Mouse (Mus musculus) neural tube, embryonic 12.5 days (tissue): ENCODE data around the gene Trim2. TPM values are rescaled to one million over a fixed set of nuclear protein-coding genes. Genes with fewer than 3 reads are reported as not detected.

Experiments used
- ATAC-seq: fragments of 200-750 bp; cut with Nextera tagmentation; 2 replicates; pipeline ENCODE4 v1.8.0; 2017; ENCODE audit warnings: low read depth, mild to moderate bottlenecking, moderate TSS enrichment, moderate library complexity; ENCODE audit not compliant: low FRiP score
- H3K27ac ChIP-seq: fragments of 300-500 bp; sonication (generic); 2 replicates; pipeline ENCODE4 v1.5.1; 2016
- H3K27me3 ChIP-seq: fragments of 300-500 bp; sonication (generic); replicated peaks from 2 replicates; pipeline ENCODE4 v1.6.1; 2016; ENCODE audit warnings: mild to moderate bottlenecking
- H3K36me3 ChIP-seq: fragments of 300-500 bp; sonication (generic); 2 replicates; pipeline ENCODE4 v1.6.1; 2016; ENCODE audit warnings: mild to moderate bottlenecking
- H3K4me1 ChIP-seq: fragments of 300-500 bp; sonication (generic); 2 replicates; pipeline ENCODE4 v1.6.1; 2016
- H3K4me2 ChIP-seq: fragments of 300-500 bp; sonication (generic); replicated peaks from 2 replicates; pipeline ENCODE4 v1.6.1; 2016; ENCODE audit warnings: mild to moderate bottlenecking
- H3K4me3 ChIP-seq: fragments of 300-500 bp; sonication (generic); 2 replicates; pipeline ENCODE4 v1.5.1; 2016
- H3K9ac ChIP-seq: fragments of 300-500 bp; sonication (generic); 2 replicates; pipeline ENCODE4 v1.6.1; 2016; ENCODE audit warnings: mild to moderate bottlenecking
- H3K9me3 ChIP-seq: fragments of 300-500 bp; sonication (generic); 2 replicates; pipeline ENCODE4 v1.6.1; 2016; ENCODE audit warnings: mild to moderate bottlenecking
- WGBS: fragments of 180-500 bp; shearing (Covaris S2); methylation state at CpG from one replicate; pipeline ENCODE4 v1.1.7; 2016; 5-methylcytosine and 5-hydroxymethylcytosine counted together
- polyA plus RNA-seq: library from polyadenylated mRNA; unstranded; fragments of >200 nt; fragmentation: Nextera tagmentation; extraction: Ambion mirVana; gene quantifications from 2 replicates; pipeline ENCODE4 v1.2.1, GENCODE M21; 2016

Gene Trim2
- 132 and 151 TPM in 2 replicates for polyA plus RNA-seq

DNA sequence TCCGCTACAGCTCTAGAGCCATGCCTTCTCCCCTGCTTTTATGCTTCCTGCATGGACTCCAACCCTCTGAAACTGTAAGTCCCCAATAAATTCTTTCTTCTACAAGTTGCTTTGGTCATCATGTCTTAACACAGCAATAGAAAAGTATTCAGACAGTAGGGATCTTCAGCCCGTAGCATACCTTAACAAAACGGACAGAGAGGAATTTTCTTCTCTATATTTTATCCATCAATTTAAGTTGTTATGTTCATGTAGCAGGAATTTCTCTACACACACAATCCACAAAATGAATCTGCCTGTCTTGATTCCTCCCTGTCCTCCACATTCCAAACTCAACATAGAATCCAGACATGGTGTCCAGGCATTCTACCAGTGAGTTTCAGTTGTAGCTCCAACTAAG, at the start of gene Trim2:
Gene Trim2, minus strand, starts transcription at position 101 of the 400 bp plus-strand sequence.
- Histone ChIP-seq H3K4me1 (peaks cover 35% of the 10 kb centered on the region), H3K9me3 (no peaks in the 10 kb centered on the region), H3K4me2 (peak within 1 kb of the TSS; percentile 79), H3K9ac (no peak within 1 kb of the TSS), H3K27ac (peak within 1 kb of the TSS; percentile 47; the same call in 1 of the 2 replicates), H3K36me3 (no peaks in the 10 kb centered on the region), H3K27me3 (no peaks in the 10 kb centered on the region), H3K4me3 (peak within 1 kb of the TSS; percentile 46; the same call in 1 of the 2 replicates)
- 96% methylated on average over 3 of the region's 3 CpGs for WGBS
- ATAC-seq: no peak

DNA sequence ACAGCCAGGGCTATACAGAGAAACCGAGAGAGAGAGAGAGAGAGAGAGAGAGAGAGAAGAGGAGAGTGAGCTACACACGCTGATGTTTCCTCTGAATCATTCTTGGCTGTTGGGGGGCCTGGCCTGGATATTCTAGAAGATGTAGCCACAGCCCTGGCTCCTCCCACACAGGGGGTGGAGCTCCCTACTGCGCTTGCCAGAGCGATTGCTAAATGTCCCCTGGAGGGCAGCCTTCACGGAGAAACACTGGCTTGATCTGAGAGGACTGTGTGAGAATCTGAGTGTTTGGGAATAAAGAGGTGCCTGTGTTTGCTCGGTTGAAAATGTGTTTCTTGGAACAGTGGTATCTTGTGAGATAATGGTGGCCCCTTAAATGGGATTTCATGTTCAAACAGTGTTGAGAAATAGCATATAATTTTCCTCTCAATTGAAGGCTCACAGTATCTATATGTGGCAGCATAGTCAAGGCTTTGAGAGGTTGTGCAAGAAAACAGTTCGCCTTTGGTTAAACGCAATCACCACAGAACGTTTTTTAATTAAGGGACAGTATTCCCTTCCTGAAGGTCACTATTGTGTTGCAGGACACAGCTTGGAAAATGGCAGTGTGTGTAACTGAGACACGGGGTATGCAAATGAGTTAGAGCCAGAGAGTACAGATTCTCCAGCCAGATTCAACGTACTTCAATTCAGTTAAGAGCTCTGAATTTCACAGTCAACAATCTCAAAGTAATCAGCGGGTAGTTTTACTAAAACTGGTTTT, 49.4 kb upstream of the Trim2 start:
- no peak overlapping the region for H3K27ac ChIP-seq
- H3K27me3 ChIP-seq: no peaks in the 10 kb centered on the region
- H3K4me3 ChIP-seq: no peak overlapping the region
- 53% methylated on average over 12 of the region's 12 CpGs for WGBS
- H3K9me3 ChIP-seq: no peaks in the 10 kb centered on the region
- no peaks in the 10 kb centered on the region for H3K36me3 ChIP-seq
- no peak for ATAC-seq
- no peak overlapping the region for H3K9ac ChIP-seq
- no peaks in the 10 kb centered on the region for H3K4me1 ChIP-seq
- no peak overlapping the region for H3K4me2 ChIP-seq

DNA sequence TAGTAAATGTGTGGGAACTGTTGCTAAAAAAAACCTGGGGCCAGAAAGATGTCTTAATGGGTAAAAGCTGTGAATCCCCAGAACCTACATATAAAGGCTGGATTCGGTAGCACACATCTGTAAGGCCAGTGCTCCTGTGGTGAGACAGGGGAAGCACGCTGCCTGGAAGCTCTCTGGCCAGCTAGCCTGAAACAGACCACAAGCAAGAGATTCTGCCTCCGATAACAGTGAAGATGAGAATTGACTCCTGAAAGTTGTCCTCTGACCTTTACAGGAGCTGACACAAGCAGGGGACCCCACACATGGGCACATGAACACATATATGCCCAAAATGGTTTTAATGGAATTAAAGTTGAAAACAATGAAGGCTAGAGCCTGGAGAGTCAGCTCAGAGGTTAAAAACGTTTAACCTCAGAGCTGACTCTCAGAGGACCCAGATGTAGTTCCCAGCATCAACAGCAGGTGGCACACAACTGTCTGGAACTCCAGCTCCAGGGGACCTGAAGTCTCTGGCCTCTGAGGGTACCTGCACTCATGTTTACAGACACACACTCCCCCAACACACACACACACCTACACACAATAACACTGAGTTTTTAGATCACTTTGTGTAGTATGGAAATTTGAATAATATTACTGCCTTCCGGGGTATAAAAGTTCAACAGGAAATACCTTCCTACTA, 45.8 kb upstream of the Trim2 start:
- Histone ChIP-seq H3K9ac (no peak overlapping the region), H3K9me3 (no peaks in the 10 kb centered on the region), H3K27ac (no peak overlapping the region), H3K4me1 (peaks cover 2% of the 10 kb centered on the region; the same call in 1 of the 2 replicates), H3K36me3 (no peaks in the 10 kb centered on the region), H3K27me3 (no peaks in the 10 kb centered on the region), H3K4me3 (no peak overlapping the region), H3K4me2 (no peak overlapping the region)
- no peak for ATAC-seq
- WGBS: 45% methylated on average over 5 of the region's 5 CpGs

DNA sequence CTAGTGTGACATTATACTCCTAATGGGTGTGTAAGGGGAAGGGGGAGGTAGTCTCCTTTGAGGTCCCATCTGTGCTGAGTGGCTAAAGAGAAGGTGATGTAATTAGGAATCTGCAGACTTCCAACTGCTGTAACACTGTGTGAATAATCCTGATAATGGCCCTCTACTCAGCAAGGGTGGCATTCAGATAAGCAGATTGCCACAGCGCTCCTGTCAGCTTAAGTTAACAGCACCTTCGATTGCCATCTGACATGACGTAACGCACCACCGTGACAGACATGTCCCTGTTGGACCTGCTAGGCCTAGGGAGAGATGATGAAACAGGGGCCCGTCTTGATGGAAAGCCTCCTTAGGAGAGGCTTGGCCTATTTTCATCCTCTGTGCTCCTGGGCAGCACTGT, 43.6 kb upstream of the Trim2 start:
- no peak for ATAC-seq
- H3K27ac ChIP-seq: no peak overlapping the region
- no peak overlapping the region for H3K4me2 ChIP-seq
- WGBS: 94% methylated on average over 6 of the region's 6 CpGs
- H3K9me3 ChIP-seq: no peaks in the 10 kb centered on the region
- H3K36me3 ChIP-seq: no peaks in the 10 kb centered on the region
- no peak overlapping the region for H3K9ac ChIP-seq
- no peaks in the 10 kb centered on the region for H3K27me3 ChIP-seq
- peaks cover 22% of the 10 kb centered on the region for H3K4me1 ChIP-seq
- H3K4me3 ChIP-seq: no peak overlapping the region

DNA sequence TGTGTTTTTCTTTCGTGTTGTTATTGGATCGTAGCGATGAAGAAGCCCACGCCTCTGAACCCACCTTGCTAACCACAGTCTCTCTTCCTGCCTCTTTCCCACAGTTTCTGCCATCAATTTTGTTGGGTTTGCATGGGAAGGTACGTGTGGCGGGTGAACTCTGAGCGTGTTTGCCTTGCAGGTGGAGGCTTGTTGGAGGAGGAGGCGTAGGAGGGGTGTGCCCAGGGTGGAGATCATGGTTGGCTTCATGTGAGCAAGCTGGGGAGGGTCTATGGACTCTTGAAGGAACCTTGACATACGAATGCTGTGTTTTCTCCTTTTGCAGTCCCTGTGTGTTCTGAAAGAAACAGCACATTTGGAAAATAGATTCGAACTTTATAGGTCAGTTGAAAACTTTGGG, 43.1 kb upstream of the Trim2 start:
- Histone ChIP-seq H3K4me2 (no peak overlapping the region), H3K9me3 (no peaks in the 10 kb centered on the region), H3K9ac (no peak overlapping the region), H3K27ac (no peak overlapping the region), H3K36me3 (no peaks in the 10 kb centered on the region), H3K4me1 (peaks cover 25% of the 10 kb centered on the region), H3K4me3 (no peak overlapping the region), H3K27me3 (no peaks in the 10 kb centered on the region)
- ATAC-seq: no peak
- 91% methylated on average over 10 of the region's 10 CpGs for WGBS

DNA sequence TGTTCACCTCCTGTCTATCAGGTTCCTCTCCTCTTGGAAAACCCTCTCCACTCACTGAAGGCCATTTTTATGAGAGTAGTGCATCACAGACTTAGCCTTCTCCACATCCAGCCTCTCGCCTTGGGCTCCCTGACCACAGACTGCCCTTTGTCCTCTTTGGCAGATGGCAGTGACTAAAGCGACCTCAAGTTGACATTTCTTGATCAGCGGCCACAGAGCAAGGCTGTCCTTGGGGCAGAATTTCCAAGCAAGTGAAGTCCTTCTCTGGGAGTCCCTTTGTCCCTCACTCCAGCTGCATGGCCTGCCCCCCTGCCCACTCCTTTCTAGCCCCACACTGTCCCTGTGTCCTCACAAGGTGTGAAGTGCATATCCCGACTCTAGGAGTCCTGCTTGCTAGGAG, 40.7 kb upstream of the Trim2 start:
- no peaks in the 10 kb centered on the region for H3K36me3 ChIP-seq

DNA sequence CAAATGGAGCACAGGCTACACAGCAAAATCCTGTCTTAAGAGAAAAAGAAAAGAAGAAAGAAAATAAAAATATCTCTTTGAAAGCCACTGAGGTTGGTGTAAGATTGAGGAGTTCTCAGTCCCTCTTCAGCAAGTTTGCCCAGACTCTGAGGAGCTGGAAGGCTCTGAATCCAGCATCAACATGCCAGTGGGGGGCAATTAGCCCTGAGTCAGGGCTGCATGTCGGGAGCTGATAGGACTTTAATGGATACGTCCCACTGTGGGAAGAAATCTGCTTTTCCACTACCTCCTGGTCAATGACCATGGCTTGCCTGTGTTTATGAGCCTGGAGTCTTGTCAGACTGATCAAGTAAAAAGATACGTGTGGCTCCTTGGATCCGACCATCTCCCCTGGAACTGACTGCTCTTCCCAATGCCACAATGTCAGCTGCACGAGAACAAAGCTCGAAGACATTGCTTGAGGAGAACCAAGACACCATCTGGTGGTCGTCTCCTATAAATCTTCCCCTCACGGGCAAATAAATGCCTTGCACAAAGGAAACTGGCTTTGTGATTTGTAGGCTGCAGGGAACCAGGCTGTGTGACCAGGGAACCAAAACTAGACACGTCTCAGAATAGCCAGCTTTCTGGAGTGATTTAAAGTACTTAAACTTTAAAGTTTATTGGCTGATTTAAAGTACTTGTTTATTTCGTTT, 39.9 kb upstream of the Trim2 start:
- no peaks in the 10 kb centered on the region for H3K9me3 ChIP-seq
- 6% methylated on average over 10 of the region's 10 CpGs for WGBS
- H3K27me3 ChIP-seq: no peaks in the 10 kb centered on the region
- no peak overlapping the region for H3K27ac ChIP-seq
- H3K4me3 ChIP-seq: no peak overlapping the region
- no peak overlapping the region for H3K9ac ChIP-seq
- no peak overlapping the region for H3K4me2 ChIP-seq
- peaks cover 25% of the 10 kb centered on the region for H3K4me1 ChIP-seq
- no peak; the same call in 1 of the 2 replicates for ATAC-seq
- H3K36me3 ChIP-seq: no peaks in the 10 kb centered on the region

More for the DNA sequence above, 40.7 kb upstream of the Trim2 start:
- 46% methylated on average over 4 of the region's 4 CpGs for WGBS
- H3K9ac ChIP-seq: no peak overlapping the region
- no peak overlapping the region for H3K27ac ChIP-seq
- peaks cover 25% of the 10 kb centered on the region for H3K4me1 ChIP-seq
- no peak overlapping the region for H3K4me2 ChIP-seq
- H3K9me3 ChIP-seq: no peaks in the 10 kb centered on the region
- ATAC-seq: no peak
- no peak overlapping the region for H3K4me3 ChIP-seq
- H3K27me3 ChIP-seq: no peaks in the 10 kb centered on the region

DNA sequence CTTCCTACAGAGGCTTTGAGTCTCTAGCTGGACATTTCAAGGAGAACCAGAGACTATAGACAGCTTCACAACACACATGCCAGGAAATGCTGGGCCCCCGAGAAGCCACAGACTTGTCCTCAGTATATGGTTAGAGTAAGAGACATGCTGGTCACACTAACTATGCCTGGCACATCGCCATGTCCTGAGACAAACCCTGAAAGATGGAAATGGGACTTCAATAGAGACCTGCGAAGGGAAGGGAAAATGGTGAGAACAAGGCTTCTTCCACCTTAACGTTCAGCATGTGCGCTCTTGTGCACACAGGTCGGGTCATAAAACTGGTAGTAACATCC, 38.9 kb upstream of the Trim2 start:
- ATAC-seq: peak; percentile 23; the same call in 1 of the 2 replicates
- Histone ChIP-seq H3K36me3 (no peaks in the 10 kb centered on the region), H3K27me3 (no peaks in the 10 kb centered on the region), H3K4me3 (0 out of 2 replicates have a peak overlapping the region, but pooled peaks have one; percentile 24), H3K9me3 (no peaks in the 10 kb centered on the region), H3K4me1 (peaks cover 25% of the 10 kb centered on the region), H3K9ac (0 out of 2 replicates have a peak overlapping the region, but pooled peaks have one; percentile 9), H3K27ac (no peak overlapping the region), H3K4me2 (peak overlapping the region; percentile 71)
- WGBS: 35% methylated on average over 6 of the region's 6 CpGs

DNA sequence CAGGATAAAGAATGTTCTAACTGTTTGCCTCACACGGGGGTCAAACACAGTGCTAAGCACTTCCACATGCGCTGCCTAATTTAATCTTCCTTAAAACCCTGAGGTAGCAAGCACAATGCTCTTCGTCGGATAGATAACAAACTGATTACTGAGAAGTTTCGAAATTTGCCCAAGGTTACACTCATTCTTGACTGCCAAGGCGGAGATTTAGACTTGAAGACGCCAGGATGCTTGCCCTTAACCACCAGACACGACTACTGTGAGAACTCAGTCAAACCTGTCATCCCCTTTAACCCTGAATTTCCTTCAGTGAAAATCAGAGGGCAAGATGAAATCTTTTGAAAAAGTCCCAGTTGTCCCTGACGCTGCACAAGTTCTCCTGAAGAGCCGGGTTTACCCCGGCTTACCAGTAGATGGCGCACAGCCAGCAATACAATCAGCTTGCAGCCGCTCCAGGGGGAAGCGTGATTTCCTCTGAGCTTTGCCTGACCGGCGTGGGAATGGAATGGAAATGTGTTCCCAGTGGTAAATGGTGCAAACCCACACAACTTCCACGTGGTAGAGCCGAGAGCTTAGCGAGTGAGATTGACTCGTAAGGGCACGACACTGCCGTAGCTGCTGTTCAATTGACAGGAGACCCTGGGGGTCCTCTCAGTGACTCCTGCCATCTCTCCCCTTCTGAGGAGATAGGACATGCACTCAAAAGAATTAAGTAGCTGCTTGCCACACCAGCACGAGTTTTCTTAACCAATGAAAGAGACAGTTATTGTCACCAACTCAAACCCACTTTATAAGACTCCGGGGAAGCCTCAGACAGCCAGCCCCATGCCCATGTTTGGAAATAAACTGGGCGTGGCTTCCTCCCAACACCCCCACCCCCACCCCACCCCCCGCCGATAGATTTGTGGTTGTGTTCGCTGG, 38.3 kb upstream of the Trim2 start:
- H3K4me3 ChIP-seq: peak overlapping the region; percentile 24
- peaks cover 25% of the 10 kb centered on the region for H3K4me1 ChIP-seq
- ATAC-seq: peak; percentile 65
- H3K4me2 ChIP-seq: peak overlapping the region; percentile 71
- no peak overlapping the region for H3K27ac ChIP-seq
- WGBS: 15% methylated on average over 28 of the region's 28 CpGs
- H3K27me3 ChIP-seq: no peaks in the 10 kb centered on the region
- no peaks in the 10 kb centered on the region for H3K36me3 ChIP-seq
- H3K9ac ChIP-seq: 0 out of 2 replicates have a peak overlapping the region, but pooled peaks have one; percentile 9
- H3K9me3 ChIP-seq: no peaks in the 10 kb centered on the region

DNA sequence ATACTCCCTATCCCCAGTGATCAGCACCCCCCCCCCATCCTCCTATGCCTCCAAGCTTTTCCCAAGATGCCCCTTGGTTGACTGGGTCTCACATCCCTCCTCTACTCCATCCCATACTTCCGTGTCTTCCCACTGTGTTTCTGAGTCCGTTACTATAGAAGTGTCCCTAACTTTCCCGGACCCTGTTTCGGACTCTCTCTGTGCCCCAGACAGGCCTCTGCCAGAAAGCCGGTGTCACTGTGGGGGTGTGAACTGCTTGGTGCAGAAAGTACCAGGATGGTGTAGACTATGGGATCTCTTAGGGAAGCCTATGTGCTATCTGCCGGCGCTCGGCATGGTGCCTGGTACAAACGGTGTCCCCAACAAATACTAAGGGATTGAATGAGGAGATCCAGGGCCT, 36.4 kb upstream of the Trim2 start:
- H3K4me1 ChIP-seq: peaks cover 25% of the 10 kb centered on the region
- H3K4me2 ChIP-seq: no peak overlapping the region
- WGBS: 89% methylated on average over 9 of the region's 9 CpGs
- no peaks in the 10 kb centered on the region for H3K27me3 ChIP-seq
- H3K9ac ChIP-seq: no peak overlapping the region
- H3K27ac ChIP-seq: no peak overlapping the region
- no peak overlapping the region for H3K4me3 ChIP-seq
- ATAC-seq: no peak
- H3K9me3 ChIP-seq: no peaks in the 10 kb centered on the region
- no peaks in the 10 kb centered on the region for H3K36me3 ChIP-seq

DNA sequence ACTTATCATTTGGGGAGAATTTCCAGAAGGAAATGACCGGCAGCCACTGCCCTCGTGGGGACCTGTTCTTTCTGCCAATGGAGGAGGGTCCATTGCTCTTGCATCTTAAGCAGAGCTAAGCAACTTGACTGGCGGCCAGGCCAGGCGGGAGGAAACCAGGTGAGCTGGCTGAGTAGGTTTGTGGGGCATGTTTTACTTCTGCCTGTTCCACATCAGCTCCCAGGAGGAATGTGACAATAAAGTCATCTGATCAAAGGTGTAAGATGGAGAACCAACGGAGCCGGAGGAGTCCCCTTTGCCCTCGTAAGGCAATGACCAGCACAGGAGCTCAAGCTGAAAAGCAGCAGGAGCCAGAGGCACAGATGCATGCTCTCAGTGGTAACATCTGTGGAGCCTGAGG, 35.1 kb upstream of the Trim2 start:
- H3K4me3 ChIP-seq: no peak overlapping the region

More for the DNA sequence above, 35.1 kb upstream of the Trim2 start:
- Histone ChIP-seq H3K27me3 (no peaks in the 10 kb centered on the region), H3K4me2 (no peak overlapping the region), H3K9me3 (no peaks in the 10 kb centered on the region), H3K9ac (no peak overlapping the region), H3K27ac (no peak overlapping the region), H3K4me1 (peaks cover 16% of the 10 kb centered on the region), H3K36me3 (no peaks in the 10 kb centered on the region)
- no peak for ATAC-seq
- WGBS: 64% methylated on average over 7 of the region's 7 CpGs
